Mouse (Mus musculus) left cerebral cortex, postnatal 36 days (tissue): Measurements from ENCODE around the gene Pkn2. TPM values are rescaled to one million over a fixed set of nuclear protein-coding genes. Genes with fewer than 3 reads are reported as not detected.
A peak's percentile ranks its signal among the peaks of the same experiment; 100 is the strongest.

Experiments used
- DNase-seq, 2 experiments: peaks; one replicate each; pipeline ENCODE4 v3.0.0; 2021 to 2022; ENCODE audit warnings: low spot score in 2 of 2, mixed read lengths in 1 of 2
- intact Hi-C: fragments of 180-260 bp; cut with DNase I; formaldehyde crosslinking; loops from one replicate; pipeline ENCODE4 v1.15.1; 2025
- total RNA-seq, 2 experiments: library from RNA; stranded (reverse); gene quantifications; 2 replicates each; pipeline ENCODE4 v1.2.3; 2021

The Pkn2 gene
- total RNA-seq = 10 to 100 TPM; 31.9 to 35.3 TPM

DNA sequence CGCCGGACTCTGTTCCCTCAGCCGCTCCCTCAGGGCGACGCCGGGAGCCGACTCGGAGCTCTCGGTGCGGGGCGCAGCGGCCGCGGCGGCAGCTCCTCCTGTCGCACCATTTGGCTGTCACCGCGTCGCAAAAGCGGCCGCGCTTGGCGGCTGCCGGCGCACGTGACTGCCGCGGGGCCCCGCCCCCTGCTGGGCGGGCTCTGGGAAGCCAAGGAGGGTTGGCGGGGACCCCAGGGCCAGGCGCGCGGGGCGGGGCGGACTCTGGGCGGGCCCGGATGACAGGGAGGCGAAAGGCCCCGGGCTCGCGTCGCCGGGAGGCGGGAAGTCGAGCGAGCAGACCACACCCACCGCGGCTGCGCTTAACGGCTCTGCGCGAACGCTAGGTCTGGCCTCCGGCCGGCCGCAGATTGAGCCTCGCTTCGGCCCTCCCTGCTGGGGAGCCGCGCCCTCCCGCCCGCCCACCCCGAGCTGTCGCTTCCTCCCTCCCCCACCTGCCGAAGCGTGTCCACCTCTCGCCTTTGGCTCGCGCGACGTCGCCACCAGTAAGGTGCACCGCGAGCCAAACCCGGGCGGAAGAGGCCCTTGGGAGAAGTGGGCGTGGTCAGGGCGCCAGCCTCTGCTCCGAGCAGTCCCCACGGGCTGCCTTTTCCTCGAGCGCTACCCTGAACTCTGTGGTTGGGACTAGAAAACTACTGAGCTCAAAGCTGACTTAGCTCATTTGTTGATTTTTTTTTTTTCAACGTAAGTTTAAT is at the start of gene Pkn2:
TSS of gene Pkn2 (minus strand) at position 133 of the 752 bp plus-strand sequence.
- intact Hi-C loops = loop anchor here (2.0 to 5.0 kb wide), 2 partner anchors 117 to 1320 kb away; partner anchors contain the start of gene Gtf2b
- DNase-seq = peak; percentile 98 to 99

DNA sequence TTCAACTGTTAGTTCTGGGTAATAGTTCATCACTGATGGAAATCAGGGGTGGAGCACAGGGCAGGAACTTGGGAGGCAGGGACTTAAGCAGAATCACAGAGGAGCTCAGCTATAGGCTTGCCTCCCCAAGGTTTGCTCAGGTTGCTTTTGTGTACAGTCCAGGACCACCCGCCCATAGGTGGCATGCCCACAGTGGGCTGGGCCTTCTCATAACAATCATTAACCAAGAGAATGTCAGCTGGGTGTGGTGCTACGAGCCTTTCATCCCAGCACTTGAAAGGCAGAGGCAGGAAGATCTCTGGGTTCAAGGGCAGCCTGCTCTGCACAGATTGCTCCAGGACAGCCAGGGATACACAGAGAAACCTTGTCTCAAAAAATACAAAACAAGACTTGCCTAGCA is 48.1 kb upstream of the Pkn2 start:
- intact Hi-C loops = loop anchor here (10.0 kb wide), 1 partner anchor 155 kb away; no protein-coding TSS in a partner anchor
- no peak for DNase-seq

DNA sequence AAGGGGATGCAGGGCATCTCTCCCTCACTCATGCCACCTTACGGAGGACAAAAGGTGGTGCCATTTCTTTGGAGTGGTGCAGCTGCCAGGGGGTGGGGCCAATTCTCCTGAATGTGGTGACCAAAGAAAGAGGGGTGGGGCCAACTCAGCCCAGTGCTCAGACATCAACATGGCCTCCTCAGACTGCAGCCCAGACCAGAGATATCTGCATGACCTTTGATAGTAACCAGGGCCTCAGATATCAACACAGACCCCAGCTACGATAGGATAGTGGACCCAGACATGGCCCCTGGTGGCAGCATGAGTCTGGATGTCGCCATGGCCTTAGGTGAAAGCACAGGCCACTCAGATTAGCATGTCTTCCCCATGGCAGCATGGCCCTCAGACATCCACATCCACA is 45.5 kb upstream of the Pkn2 start:
- intact Hi-C loops = loop anchor here (10.0 kb wide), 1 partner anchor 153 kb away; no protein-coding TSS in a partner anchor
- no peak for DNase-seq

DNA sequence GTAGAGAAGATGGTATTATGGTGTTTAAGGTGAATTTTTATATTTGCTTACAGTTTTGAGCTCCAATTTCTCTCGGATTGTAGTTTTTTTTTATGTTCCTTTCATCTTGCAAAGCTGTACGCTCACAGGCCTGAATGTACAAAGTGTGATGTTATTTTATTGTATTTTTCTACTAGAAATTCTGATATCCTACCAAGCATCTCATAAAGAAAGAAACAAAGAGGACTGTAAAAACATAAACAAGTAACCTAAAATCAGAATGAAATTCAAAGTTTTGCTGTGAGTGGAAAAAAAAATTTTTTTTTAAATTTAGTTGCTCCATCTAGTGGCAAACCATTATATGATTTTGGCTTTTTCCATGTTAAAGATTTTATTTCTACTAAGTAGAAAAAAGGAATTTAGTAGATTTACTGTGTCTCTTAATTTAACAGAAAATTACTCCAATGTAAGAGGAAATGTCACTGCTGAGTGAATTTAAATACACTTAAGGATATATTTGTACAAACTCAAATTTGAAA is 43.1 kb upstream of the Pkn2 start:
- intact Hi-C loops = loop anchor here (10.0 kb wide), 1 partner anchor 150 kb away; no protein-coding TSS in a partner anchor
- DNase-seq = no peak

DNA sequence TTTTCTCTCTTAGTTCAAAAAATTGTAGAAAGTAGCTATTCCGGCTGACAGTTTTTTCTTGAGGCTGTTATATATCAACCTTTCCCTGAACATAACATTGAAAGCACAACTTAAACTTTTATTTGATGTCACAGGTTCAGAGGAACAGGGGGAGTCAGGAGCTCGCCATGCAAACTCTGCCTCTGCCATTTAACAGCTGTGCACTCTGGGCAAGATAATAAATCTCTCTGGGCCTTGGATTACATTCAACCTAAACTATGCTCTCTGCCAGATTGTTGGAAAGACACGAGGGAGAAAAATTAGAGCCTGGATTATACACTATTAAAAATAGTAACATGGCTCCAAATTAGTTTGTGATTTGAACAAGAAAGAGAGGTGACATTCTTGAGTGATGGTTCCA is 37.3 kb upstream of the Pkn2 start:
- no peak for DNase-seq
- intact Hi-C loops = no loop called here

DNA sequence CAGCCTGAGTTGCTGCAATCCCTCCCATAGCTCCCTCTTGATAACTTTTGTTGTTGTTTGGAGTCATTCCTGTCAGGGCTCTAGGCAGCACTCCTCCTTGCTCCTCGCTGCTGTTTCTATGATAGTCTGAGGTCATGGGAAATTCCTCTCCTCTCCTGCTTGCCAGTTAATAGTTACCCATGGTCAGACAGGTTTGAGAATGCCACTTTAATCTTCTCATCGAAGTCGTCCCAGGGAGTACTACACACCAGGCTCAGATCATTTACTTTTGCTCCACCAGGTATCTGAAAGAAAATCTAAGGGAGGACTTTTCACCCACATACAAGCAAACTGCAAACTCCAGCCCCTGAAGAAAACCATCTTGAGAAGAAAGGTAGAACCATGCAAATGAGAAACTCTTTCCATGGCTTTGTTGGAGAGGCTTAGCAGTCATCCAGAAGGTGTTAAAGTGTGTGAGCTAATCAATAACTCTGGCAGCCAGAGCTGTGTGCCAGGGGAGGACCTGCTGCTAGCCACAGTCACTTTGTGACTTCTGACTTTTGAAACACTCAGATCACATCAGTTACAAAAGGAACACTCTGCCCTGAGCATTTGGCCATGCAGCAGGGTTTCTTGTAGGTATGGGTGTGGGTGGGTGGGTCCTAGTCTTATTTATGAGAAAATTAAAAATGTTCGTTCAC is 36.1 kb upstream of the Pkn2 start:
- DNase-seq = no peak
- intact Hi-C loops = no loop called here

DNA sequence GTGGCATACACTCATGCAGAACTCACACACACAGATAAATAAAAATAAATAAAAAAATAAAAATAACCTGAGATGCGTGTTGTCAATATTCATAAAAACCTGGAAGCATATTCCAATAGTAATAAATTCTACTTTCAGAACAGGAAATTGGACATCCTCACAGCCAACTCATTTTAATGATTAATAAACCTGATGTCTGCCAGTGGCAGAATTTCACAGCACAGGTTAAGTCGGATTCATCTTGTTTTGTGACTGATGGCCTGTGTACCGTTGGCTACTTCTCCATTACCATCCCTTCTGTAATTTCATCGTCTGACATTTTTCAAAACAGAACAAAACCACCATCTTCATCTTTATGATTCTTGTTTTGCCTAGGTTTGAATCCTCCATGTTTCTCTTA is 35.4 kb upstream of the Pkn2 start:
- intact Hi-C loops = no loop called here
- DNase-seq = no peak

DNA sequence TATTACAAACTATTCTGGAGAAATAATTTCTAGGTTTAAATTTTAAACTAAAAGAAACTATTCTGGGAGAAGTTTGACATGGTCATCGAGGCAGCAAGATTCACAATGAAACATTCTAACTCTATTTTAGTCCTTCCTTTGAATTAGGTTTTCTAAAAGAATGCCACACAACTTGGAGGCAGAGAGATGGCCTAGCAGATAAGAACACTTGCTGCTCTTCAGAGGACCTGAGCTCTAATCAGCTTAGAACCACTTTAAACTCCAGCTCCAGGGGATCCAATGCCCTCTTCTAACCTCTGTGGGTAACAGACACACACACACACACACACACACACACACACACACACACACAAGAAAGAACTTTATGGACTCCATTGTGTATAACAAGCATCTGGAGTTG is 31.5 kb upstream of the Pkn2 start:
- DNase-seq = no peak
- intact Hi-C loops = no loop called here

DNA sequence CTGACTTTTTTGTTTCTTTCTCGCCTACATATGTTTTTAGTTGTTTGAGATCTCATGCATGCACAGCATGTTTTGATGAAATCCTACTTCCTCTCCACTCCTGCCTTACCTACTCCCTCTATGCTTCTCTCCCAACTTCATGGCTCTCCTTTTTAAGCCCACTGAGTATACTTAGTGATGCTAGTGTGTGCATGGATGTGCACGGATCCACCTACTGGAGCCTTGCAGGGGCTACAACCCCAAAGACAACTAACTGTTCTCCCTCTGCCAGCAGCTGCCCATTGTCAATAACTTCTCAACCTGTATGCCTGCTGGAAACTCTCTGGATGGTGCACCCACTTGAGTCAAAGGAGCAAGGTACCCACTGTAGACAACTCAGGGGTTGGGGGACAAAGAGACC is 17.9 kb upstream of the Pkn2 start:
- no peak for DNase-seq
- intact Hi-C loops = no loop called here

DNA sequence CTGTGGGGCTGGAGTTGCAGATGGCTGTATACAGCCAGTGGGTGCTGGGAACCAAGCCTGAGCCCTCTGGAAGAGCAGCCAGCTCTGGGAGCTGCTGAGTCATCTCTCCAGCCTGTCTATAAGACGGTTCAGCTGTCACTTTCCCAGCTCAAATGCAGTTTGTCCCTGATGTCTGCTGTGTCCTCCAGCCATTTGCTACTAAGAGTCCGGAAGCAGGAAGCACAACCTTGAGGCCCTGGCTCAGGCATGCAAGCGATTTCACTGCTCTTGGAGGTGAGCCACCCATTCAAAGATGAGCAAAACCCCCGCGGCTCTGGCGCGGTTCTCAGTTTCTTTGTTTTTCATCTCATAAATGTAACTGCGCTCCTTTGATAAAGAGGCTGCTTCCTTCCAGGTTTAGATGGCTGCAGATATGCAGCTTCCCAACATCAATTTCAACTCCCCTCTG is 17.2 kb upstream of the Pkn2 start:
- intact Hi-C loops = no loop called here
- DNase-seq = no peak

DNA sequence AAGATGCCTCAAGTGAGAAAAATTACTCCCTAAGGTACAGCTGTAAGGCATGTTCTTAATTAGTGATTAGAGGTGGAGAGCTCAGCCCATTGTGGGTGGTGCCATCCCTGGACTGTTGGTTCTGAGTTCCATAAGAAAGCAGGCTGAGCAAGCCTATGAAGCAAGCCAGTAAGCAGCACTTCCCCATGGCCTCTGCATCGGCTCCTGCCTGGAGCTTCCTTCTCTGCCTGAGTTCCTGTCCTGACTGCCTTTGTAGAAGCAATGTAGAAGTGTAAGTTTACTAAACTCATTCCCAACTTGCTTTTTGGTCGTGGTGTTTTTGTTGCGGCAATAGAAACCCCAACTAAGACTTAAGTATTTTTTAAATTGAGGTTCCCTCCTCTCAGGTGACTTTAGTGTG is 8.6 kb upstream of the Pkn2 start:
- DNase-seq = no peak
- intact Hi-C loops = no loop called here

DNA sequence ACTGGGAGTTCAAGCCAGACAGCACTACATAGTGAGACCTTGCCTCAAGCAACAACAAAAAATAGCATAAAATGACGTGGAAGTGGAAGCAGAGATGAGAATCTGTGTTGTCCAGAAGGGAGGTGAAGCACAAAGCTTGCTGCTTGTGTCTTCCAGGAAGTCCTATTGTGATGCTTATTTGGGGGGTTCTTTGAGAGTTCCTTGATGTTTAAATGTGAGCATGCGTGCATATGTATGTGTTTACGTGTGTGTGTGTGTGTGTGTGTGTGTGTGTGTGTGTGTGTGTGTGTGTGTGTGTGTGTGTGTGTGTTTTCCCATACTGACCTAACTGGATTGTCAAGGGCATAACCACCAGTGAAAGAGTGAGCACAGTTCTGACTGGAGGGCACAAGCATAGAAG is 5.2 kb upstream of the Pkn2 start:
- no peak for DNase-seq
- intact Hi-C loops = no loop called here

DNA sequence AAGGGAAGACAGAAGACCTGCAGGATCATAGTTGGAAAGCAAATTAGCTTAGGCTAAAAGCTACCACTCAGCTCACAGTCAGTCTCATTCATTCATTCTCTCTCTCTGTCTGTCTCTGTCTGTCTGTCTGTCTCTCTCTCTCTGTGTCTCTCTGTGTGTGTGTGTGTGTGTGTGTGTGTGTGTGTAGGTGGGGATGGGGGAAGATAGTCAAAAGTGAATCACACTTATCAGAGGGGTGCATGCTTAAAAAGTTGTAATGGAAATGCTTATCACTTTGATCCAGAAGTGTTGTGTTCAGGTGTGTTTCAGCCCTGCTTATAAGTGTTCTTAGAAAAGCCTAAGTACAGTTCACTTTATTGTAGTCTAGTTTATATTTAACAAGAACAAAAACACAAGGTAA is 2.8 kb upstream of the Pkn2 start:
- no peak for DNase-seq
- intact Hi-C loops = loop anchor here (5.0 kb wide), 1 partner anchor 1318 kb away; no protein-coding TSS in a partner anchor

DNA sequence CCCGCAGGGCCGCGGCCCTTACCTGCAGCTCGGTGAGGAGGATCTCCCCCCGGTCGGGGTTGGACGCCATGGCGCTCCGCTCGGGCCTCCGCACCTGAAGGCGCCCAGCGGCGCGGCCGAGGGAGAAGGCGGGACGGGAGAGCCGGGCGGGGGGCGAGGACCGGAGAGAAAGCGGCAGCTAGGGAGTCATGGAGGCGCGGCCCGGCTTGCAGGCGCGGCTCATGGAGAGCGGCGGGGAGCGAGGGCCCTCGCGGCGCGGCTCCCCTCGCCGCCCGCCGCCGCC is 274 bp downstream of the Pkn2 start:
- no peak for DNase-seq
- intact Hi-C loops = loop anchor here (5.0 kb wide), 1 partner anchor 1321 kb away; no protein-coding TSS in a partner anchor

DNA sequence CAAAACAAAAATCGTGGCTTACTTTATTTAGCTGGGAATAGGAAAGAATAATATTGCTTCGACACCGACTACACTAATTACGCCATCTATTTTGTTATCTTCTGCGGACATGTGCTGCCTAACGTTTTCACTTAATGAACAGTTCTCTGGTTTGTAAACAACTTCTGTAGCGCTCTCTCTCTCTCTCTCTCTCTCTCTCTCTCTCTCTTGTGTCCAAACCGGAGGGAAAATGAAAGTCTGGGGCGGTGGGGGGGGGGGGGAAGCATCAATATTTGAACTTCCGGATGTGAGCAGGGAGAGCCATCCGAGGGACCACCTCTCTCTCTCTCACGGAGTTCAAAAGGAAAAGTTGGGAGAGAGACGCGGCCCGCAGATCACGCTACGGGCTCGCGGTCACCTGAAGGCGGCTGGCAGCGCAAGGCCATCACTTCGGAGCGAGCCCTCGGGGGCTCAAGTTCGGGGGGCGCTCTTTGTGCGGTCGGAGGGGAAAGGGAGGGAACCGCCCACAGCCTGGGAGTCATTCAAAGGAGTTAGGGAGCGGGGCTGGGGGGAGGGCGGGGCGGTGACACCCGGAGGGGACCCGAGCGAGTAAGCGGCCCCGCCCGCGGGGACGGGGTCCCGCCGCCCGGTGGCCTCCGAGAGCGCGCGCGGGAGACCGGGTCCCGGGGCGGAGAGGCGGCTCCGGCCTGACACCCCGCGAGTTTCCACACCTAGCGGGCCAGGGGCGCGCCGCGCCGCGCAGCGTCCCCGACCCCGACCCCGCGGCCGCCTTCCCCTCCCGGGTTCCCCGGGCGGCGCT is 815 bp downstream of the Pkn2 start:
- DNase-seq = peak; percentile 7 to 14
- intact Hi-C loops = loop anchor here (5.0 kb wide), 1 partner anchor 1321 kb away; no protein-coding TSS in a partner anchor

DNA sequence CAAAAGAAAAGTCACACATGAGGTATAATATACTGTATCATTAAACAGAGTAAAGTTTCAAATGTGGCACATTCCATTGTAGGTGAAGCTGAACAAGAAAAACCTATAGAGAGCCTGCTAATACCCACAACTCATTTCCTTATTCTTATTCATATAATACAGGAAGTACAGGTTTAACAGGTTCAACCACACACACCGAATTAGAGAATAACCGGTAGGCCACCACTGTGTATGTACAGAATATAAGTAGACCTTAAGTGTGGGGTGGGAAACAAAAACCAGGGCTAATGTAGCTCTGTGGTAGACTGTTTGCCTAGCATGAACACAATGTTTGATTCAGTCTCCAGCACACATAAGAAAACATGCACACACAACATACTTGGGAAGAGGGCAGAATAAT is 18.6 kb downstream of the Pkn2 start:
- intact Hi-C loops = no loop called here
- DNase-seq = no peak

DNA sequence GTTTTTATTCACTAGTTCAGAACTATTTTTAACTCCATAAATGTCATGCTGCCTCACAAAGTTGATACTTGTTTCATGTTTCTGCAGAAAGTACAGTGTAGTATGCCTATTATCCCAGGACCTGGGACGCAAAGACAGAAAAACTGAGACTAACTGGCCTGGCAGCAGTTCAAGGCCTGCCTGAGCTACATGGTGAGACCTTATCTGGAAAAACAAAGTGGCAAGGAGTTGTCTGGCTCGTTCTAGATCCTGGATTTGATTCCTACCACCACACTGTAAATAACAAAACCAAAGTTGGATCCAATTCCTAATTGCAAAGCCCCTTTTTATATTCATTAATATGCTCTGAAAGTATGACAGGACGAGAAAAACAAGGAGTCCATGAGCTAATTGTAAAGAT is 25.0 kb downstream of the Pkn2 start:
- intact Hi-C loops = no loop called here
- no peak for DNase-seq

DNA sequence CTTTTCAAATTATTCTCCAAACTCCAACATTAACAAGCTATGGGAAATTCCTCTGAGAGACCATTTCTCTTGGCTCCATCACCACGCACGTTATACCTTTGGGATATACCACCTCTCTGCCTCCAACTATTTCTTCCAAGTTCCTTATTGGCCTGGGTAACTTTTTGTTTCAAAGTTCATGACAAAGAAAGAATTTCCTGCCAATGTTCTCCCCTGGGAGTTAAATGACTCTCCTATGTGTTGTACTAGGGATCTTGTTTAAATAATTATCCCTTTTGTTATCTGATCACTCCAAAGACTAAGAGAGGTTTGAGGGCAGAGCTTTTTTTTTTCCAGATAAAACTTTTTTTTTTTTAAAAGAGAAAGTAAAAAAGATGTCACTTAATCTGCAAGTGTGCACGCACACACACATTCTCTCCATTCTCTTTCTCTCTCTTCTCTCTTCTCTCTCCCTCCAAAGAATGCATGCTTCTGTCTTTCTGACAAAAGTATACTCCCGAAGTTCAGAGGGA is 25.8 kb downstream of the Pkn2 start:
- intact Hi-C loops = no loop called here
- DNase-seq = no peak

DNA sequence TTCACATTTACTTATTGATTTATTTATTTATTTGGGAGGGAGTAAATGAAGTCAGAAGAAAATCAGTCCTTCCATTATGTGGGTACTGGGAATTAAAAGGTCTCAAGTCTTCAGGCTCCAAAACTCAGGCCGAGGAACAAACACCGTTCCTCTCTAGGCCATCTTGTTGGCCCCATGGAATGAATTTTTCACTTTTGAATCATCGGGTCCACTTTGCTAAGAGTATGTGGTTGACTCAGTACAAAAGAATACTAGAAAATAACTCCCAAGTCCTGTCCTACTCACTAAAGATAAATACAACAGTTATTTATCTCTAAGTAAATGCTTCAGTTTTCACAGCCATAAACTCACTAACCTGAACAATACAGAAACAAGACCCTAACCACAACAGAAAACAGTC is 28.9 kb downstream of the Pkn2 start:
- intact Hi-C loops = no loop called here
- DNase-seq = no peak

DNA sequence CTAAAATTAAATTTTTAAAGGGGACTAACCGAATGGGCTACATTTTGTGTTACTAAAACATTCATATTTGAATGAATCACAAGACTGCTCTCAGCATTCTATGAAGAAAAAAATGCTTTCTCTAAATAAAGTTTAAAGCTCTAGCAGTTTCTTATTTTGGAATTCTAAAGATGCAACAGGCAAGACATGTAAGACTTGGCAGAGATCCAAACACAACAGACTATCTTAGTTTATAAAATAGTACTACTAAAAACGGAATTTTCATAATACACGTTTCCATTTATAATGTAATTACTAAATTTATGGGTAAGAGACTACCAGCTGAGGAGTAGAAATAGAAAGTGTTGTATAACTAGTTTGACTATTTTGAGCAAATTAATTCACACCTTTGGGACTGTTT is 30.2 kb downstream of the Pkn2 start:
- intact Hi-C loops = no loop called here
- DNase-seq = no peak
